Mouse (Mus musculus): ENCODE measurements around the gene Pacrg. TPM values are rescaled to one million over a fixed set of nuclear protein-coding genes. Genes with fewer than 3 reads are reported as not detected.

The Pacrg gene
- polyA plus RNA-seq, 1 experiment from 2014 or later = 1.5 TPM

GRCm38 (mm10) chr17:10378467-10379175, 461.5 kb downstream of the Pacrg start:
- H3K9me3 ChIP-seq = no peaks in the 10 kb centered on the region
- no peak overlapping the region for H3K4me3 ChIP-seq
- no peaks in the 10 kb centered on the region for H3K36me3 ChIP-seq (replicated peaks)
- peaks cover 14% of the 10 kb centered on the region for H3K4me1 ChIP-seq
- DNase-seq (ENCODE audit: low spot score) = no peak
- WGBS = 87% methylated on average over 10 of the region's 10 CpGs
- no peak overlapping the region for H3K27ac ChIP-seq (replicated peaks)
- H3K27me3 ChIP-seq (replicated peaks; ENCODE audit: low read depth, poor library complexity, severe bottlenecking) = no peaks in the 10 kb centered on the region

- H3K36me3 ChIP-seq (replicated peaks) = no peaks in the 10 kb centered on the region
- no peak for DNase-seq (ENCODE audit: low spot score)
- no peaks in the 10 kb centered on the region for H3K27me3 ChIP-seq (replicated peaks; ENCODE audit: low read depth, poor library complexity, severe bottlenecking)
- WGBS = 96% methylated on average over 2 of the region's 2 CpGs
- H3K4me1 ChIP-seq = peaks cover 24% of the 10 kb centered on the region
- no peak overlapping the region for H3K4me3 ChIP-seq
- no peaks in the 10 kb centered on the region for H3K9me3 ChIP-seq
- no peak overlapping the region for H3K27ac ChIP-seq (replicated peaks)
These were observed 462.5 kb downstream of the Pacrg start for GRCm38 (mm10) chr17:10377606-10378005.

- Histone ChIP-seq H3K4me3 (no peak overlapping the region), H3K27ac (replicated peaks) (peak overlapping the region; percentile 27), H3K36me3 (replicated peaks) (no peaks in the 10 kb centered on the region), H3K27me3 (replicated peaks; ENCODE audit: low read depth, poor library complexity, severe bottlenecking) (no peaks in the 10 kb centered on the region), H3K9me3 (no peaks in the 10 kb centered on the region), H3K4me1 (peaks cover 38% of the 10 kb centered on the region)
- WGBS = 35% methylated on average over 7 of the region's 7 CpGs
- DNase-seq (ENCODE audit: low spot score) = no peak
These were observed 465.8 kb downstream of the Pacrg start for GRCm38 (mm10) chr17:10374316-10374715.

- Histone ChIP-seq H3K27ac (replicated peaks) (peak overlapping the region; percentile 27), H3K9me3 (no peaks in the 10 kb centered on the region), H3K36me3 (replicated peaks) (no peaks in the 10 kb centered on the region), H3K27me3 (replicated peaks; ENCODE audit: low read depth, poor library complexity, severe bottlenecking) (no peaks in the 10 kb centered on the region), H3K4me3 (no peak overlapping the region), H3K4me1 (peaks cover 38% of the 10 kb centered on the region)
- 63% methylated on average over 3 of the region's 3 CpGs for WGBS
- no peak for DNase-seq (ENCODE audit: low spot score)
These were observed 466.4 kb downstream of the Pacrg start for GRCm38 (mm10) chr17:10373727-10374126.

DNA sequence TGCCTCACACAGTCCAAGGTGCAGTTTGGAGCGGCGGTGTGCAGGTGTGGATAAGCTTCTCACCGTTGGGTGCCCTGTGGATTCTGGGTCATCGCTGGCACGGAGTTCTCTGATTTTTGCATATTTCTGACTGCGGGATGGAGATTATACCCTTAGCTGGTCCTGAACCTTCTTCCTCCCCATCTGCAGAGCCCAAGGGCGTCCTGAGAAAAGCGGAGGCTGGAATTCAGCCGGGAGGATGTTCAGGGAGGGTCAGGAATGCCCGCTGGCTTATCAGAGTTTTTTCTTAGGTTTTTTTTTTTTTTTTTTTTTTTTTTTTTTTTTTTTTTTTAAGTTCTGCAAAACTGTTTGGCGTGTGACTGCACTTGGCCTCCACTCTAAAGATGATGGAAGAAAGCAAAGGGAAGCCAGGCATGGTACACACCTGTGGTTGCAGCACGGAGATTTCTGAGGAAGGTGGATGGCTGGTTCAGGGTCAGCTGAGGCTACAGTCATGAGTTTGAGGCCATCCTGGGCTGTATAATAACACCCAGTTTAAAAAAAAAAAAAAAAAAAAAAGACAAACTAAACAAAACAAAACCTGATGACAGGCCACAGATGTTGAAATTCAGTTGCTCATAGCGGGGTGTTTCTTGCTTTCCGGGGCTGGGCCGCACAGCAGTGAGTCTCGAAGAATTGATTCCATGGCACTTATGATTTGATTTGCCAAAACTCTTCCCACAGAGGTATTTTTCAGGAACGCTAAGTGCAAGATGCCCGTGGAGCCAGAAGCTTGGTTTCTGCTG, 467.9 kb downstream of the Pacrg start:
- H3K27me3 ChIP-seq (replicated peaks; ENCODE audit: low read depth, poor library complexity, severe bottlenecking) = no peaks in the 10 kb centered on the region
- peak overlapping the region; percentile 40; the same call in 1 of the 2 replicates for H3K27ac ChIP-seq (replicated peaks)
- H3K4me3 ChIP-seq = no peak overlapping the region
- DNase-seq (ENCODE audit: low spot score) = no peak
- no peaks in the 10 kb centered on the region for H3K9me3 ChIP-seq
- H3K4me1 ChIP-seq = peaks cover 43% of the 10 kb centered on the region
- 63% methylated on average over 18 of the region's 18 CpGs for WGBS
- H3K36me3 ChIP-seq (replicated peaks) = no peaks in the 10 kb centered on the region

DNA sequence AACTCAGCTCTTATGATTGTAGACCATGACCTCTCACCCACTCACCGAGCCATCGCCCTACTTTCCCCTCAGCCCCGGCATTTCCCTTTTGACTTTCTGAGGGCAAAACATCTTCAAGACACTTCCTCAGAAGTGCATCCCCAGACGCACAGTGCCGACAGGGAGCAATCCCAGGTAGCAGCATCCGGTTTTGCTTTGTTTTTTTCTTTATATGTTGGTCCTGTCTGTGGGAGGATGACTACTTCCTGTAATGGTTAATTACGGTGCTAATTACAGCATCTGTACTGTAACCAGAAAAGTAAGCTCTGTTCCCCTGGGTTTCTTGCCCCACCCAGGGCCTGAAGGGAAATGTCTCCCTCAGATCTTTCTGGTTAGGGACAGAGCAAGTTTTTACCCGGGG, 468.6 kb downstream of the Pacrg start:
- WGBS = 64% methylated on average over 8 of the region's 8 CpGs
- peaks cover 48% of the 10 kb centered on the region for H3K4me1 ChIP-seq
- no peak overlapping the region for H3K4me3 ChIP-seq
- H3K36me3 ChIP-seq (replicated peaks) = no peaks in the 10 kb centered on the region
- H3K27me3 ChIP-seq (replicated peaks; ENCODE audit: low read depth, poor library complexity, severe bottlenecking) = no peaks in the 10 kb centered on the region
- DNase-seq (ENCODE audit: low spot score) = no peak
- H3K9me3 ChIP-seq = no peaks in the 10 kb centered on the region
- H3K27ac ChIP-seq (replicated peaks) = no peak overlapping the region

DNA sequence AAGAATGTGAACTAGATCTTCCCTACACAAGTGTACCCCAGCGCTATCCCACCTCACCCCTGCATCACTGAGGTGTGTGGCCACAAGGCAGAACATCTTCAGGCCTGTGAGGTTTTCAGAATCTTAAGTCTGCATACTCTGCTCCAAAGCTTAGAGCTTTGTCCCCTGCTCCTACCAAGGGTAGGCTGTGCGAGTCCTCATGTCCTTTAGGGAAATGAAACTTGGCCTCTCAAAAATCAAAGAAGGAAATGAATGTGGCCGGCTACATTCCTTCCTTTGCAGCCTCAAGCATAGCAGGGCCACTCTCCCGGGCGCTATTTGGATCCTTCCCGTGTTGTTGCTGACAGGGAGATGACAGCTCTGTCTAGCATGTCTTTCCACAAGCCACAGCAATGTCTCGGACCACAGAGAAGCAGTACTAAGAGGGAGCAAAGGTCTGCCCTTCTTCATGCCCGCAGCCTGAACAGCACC, 469.4 kb downstream of the Pacrg start:
- no peaks in the 10 kb centered on the region for H3K36me3 ChIP-seq (replicated peaks)
- no peaks in the 10 kb centered on the region for H3K9me3 ChIP-seq
- 71% methylated on average over 8 of the region's 8 CpGs for WGBS
- H3K27me3 ChIP-seq (replicated peaks; ENCODE audit: low read depth, poor library complexity, severe bottlenecking) = no peaks in the 10 kb centered on the region
- H3K4me1 ChIP-seq = peaks cover 48% of the 10 kb centered on the region
- no peak overlapping the region for H3K4me3 ChIP-seq
- no peak overlapping the region; the same call in 1 of the 2 replicates for H3K27ac ChIP-seq (replicated peaks)
- no peak for DNase-seq (ENCODE audit: low spot score)

GRCm38 (mm10) chr17:10369961-10370659, 470.0 kb downstream of the Pacrg start:
- WGBS = 89% methylated on average over 13 of the region's 13 CpGs
- no peaks in the 10 kb centered on the region for H3K9me3 ChIP-seq
- no peak for DNase-seq (ENCODE audit: low spot score)
- peaks cover 48% of the 10 kb centered on the region for H3K4me1 ChIP-seq
- H3K36me3 ChIP-seq (replicated peaks) = no peaks in the 10 kb centered on the region
- H3K27ac ChIP-seq (replicated peaks) = no peak overlapping the region
- no peak overlapping the region for H3K4me3 ChIP-seq
- H3K27me3 ChIP-seq (replicated peaks; ENCODE audit: low read depth, poor library complexity, severe bottlenecking) = no peaks in the 10 kb centered on the region

DNA sequence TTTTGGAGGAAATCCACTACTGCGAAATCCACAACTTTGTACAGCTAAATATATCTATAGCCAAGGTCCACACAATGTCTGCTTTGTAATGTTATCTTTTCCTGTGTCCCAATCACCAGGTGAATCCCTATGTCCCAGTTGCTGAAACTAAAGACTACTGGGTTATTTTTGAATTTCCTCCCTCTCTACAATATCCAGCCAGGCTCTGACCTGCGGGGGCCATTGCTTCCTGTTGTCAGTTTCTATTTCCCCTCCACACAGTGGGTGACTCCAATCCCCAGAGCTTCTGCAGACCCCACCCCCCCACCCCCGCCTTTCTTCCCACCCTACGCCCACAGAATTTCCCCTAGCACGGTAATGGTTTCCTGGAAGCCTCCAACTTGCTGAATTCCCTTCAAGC, 473.1 kb downstream of the Pacrg start:
- 70% methylated on average over 5 of the region's 5 CpGs for WGBS
- H3K4me3 ChIP-seq = no peak overlapping the region
- DNase-seq (ENCODE audit: low spot score) = no peak
- H3K27ac ChIP-seq (replicated peaks) = no peak overlapping the region
- no peaks in the 10 kb centered on the region for H3K27me3 ChIP-seq (replicated peaks; ENCODE audit: low read depth, poor library complexity, severe bottlenecking)
- no peaks in the 10 kb centered on the region for H3K36me3 ChIP-seq (replicated peaks)
- H3K4me1 ChIP-seq = peaks cover 26% of the 10 kb centered on the region
- no peaks in the 10 kb centered on the region for H3K9me3 ChIP-seq

DNA sequence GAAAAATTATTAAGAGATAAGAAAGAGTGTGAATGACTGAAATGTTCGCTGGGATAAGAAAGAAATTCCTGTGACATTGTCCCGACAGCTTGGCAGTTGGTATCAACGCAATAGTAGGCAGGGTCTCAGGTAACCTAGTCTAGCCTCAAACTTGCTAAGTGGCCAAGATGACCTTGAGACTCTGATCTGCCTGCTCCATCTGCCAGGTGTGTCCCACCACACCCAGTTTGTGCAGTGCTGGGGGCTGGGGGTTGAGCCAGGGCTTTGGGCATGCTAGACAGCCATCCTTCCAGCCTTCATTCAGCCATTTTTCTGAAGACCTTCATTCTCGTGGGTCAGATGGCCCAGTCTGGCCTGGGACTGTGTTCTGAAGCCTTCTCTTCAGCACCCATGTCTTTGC, 473.5 kb downstream of the Pacrg start:
- H3K9me3 ChIP-seq = no peaks in the 10 kb centered on the region
- H3K36me3 ChIP-seq (replicated peaks) = no peaks in the 10 kb centered on the region
- peaks cover 21% of the 10 kb centered on the region for H3K4me1 ChIP-seq
- 0 out of 2 replicates have a peak overlapping the region, but pooled peaks have one; percentile 15 for H3K27ac ChIP-seq (replicated peaks)
- H3K4me3 ChIP-seq = no peak overlapping the region
- H3K27me3 ChIP-seq (replicated peaks; ENCODE audit: low read depth, poor library complexity, severe bottlenecking) = no peaks in the 10 kb centered on the region
- 83% methylated on average over 4 of the region's 4 CpGs for WGBS
- DNase-seq (ENCODE audit: low spot score) = no peak

DNA sequence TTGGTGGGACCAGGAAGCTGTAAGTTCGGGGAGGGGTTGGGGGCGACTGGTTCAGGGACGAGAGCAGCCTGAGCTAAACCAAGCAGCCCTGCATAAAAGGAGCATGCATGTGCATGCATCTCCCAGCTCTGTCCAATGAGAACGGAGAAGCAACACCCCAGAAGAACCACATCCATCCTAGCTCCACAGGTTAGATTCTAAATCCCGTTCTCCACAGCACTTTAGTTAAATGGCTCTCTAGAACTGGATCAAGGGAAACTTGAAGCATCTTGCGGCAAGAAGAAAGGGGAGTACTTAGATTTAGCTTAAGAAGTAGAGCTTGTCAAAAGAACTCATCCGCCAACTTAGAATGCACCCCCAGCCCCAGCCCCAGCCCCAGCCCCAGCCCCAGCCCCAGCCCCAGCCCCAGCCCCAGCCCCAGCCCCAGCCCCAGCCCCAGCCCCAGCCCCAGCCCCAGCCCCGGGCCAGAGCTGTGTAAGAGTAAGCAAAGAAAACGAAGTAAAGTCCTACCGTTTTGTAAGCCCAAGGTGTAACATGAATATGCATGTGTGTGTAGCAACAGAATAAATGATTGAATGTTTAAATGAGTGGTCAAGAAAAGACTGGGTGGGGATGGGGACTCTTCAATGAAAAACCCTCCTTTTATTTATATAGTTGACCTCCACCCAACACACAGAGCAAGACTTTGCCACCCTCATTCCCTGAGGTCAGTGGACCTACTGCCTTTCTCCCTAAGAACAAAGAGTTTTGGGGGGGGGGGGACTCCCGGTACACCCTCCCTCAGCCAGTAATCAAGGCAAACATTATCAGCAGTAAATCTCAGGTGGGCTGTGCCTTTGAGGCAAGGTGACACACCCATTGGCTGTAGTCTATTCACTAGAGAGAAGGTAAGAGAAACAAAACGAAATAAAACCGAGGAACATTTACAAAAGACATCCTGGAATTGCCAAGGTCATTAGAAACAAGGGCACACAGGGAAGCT, 474.3 kb downstream of the Pacrg start:
- Histone ChIP-seq H3K4me3 (no peak overlapping the region), H3K9me3 (no peaks in the 10 kb centered on the region), H3K4me1 (peaks cover 17% of the 10 kb centered on the region), H3K36me3 (replicated peaks) (no peaks in the 10 kb centered on the region), H3K27me3 (replicated peaks; ENCODE audit: low read depth, poor library complexity, severe bottlenecking) (no peaks in the 10 kb centered on the region), H3K27ac (replicated peaks) (no peak overlapping the region)
- 74% methylated on average over 13 of the region's 13 CpGs for WGBS
- DNase-seq (ENCODE audit: low spot score) = no peak

GRCm38 (mm10) chr17:10363151-10363550, 477.0 kb downstream of the Pacrg start:
- Histone ChIP-seq H3K9me3 (no peaks in the 10 kb centered on the region), H3K4me1 (peaks cover 11% of the 10 kb centered on the region), H3K36me3 (replicated peaks) (no peaks in the 10 kb centered on the region), H3K27ac (replicated peaks) (no peak overlapping the region), H3K4me3 (no peak overlapping the region), H3K27me3 (replicated peaks; ENCODE audit: low read depth, poor library complexity, severe bottlenecking) (no peaks in the 10 kb centered on the region)
- 86% methylated on average over 3 of the region's 3 CpGs for whole genome bisulfite sequencing
- no peak for DNase-seq (ENCODE audit: low spot score)

All from embryonic facial prominence, embryonic 10.5 days (tissue).